Mouse (Mus musculus) CH12.LX (cell line): ENCODE measurements around the gene Inpp5a.

Source experiments
- CTCF ChIP-seq, 2 experiments: IDR thresholded peaks in 1 of 2; conservative IDR thresholded peaks in 1 of 2; 2 replicates each; pipeline ENCODE4 v1.5.1; 2011 to 2012; ENCODE audit warnings: low read depth in 2 of 2, low read length in 2 of 2, improper control_type of control experiment in 1 of 2, inconsistent platforms in 1 of 2, mild to moderate bottlenecking in 1 of 2, moderate library complexity in 1 of 2
- EP300 ChIP-seq: IDR thresholded peaks from 2 replicates; pipeline ENCODE4 v1.6.1; 2011; ENCODE audit warnings: low read length, improper control_type of control experiment
- HCFC1 ChIP-seq: IDR thresholded peaks from 2 replicates; pipeline ENCODE4 v1.6.1; 2012; ENCODE audit warnings: low read depth, mild to moderate bottlenecking, inconsistent platforms, low read length, improper control_type of control experiment
- MXI1 ChIP-seq: IDR thresholded peaks from 2 replicates; pipeline ENCODE4 v1.6.1; 2011; ENCODE audit warnings: mild to moderate bottlenecking, low read depth, low read length, improper control_type of control experiment
- NELFE ChIP-seq: IDR thresholded peaks from 2 replicates; pipeline ENCODE4 v1.6.1; 2011; ENCODE audit warnings: low read depth, low read length, improper control_type of control experiment
- POLR2A ChIP-seq: IDR thresholded peaks from 2 replicates; pipeline ENCODE4 v1.6.1; 2011; ENCODE audit warnings: low read depth, mild to moderate bottlenecking, improper control_type of control experiment, low read length
- POLR2AphosphoS2 ChIP-seq: IDR thresholded peaks from 2 replicates; pipeline ENCODE4 v1.6.1; 2011; ENCODE audit warnings: low read depth, low read length, improper control_type of control experiment
- TBP ChIP-seq: conservative IDR thresholded peaks from 2 replicates; pipeline ENCODE4 v1.6.1; 2011; ENCODE audit warnings: low read depth, low read length, improper control_type of control experiment
- TCF12 ChIP-seq: IDR thresholded peaks from 2 replicates; pipeline ENCODE4 v1.6.1; 2014; ENCODE audit warnings: low read depth, mild to moderate bottlenecking, inconsistent platforms, low read length, improper control_type of control experiment
- USF1 ChIP-seq: IDR thresholded peaks from 2 replicates; pipeline ENCODE4 v1.6.1; 2014; ENCODE audit warnings: low read depth, mild to moderate bottlenecking, inconsistent platforms, low read length, improper control_type of control experiment
- ZC3H11A ChIP-seq: IDR thresholded peaks from 2 replicates; pipeline ENCODE4 v1.6.1; 2012; ENCODE audit warnings: low read depth, mild to moderate bottlenecking, inconsistent platforms, low read length, improper control_type of control experiment

DNA sequence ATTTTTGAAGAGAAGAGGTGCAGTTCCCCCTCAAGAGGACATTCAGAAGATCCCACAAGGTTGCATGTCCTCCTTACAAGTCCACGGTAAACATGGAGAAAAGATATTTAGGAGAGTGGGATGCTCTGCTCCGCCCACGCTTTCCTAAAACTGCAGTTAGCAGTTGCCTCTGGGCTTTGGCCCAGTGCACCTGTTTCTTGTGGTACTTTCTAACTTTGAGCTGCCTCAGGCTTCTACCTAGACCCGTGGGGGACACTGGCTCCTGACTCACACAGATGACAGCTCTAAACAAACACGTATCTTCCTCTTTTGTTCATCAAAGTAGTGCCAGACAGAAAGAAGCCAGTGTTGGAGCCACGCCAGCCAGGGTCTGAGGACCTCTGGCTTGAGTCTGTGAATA is 177.1 kb downstream of the Inpp5a start:
- TF ChIP-seq POLR2A (no peak), NELFE (no peak), EP300 (no peak), CTCF (conservative IDR thresholded peaks at IDR 0.05 in 1 of 2, IDR thresholded peaks at IDR 0.05 in 1 of 2; ENCODE audit: low read depth in 2 of 2, low read length in 2 of 2) (no peak), TCF12 (no peak), POLR2AphosphoS2 (no peak), USF1 (no peak), TBP (no peak), HCFC1 (no peak), ZC3H11A (no peak), MXI1 (no peak)
